Mouse (Mus musculus) cerebellum, adult 9-11 months (tissue): ENCODE results near the gene Aqp7.
A peak's percentile ranks its signal among the peaks of the same experiment; 100 is the strongest.

Source experiments
- DNase-seq: peaks from one replicate; pipeline ENCODE4 v3.0.0; 2022

Gene Aqp7

GRCm38 (mm10) chr4:41057361-41057760, 9.4 kb upstream of the Aqp7 start:
- DNase-seq, result peak; percentile 56

GRCm38 (mm10) chr4:41056742-41057332, 8.9 kb upstream of the Aqp7 start:
- DNase-seq, result no peak

DNA sequence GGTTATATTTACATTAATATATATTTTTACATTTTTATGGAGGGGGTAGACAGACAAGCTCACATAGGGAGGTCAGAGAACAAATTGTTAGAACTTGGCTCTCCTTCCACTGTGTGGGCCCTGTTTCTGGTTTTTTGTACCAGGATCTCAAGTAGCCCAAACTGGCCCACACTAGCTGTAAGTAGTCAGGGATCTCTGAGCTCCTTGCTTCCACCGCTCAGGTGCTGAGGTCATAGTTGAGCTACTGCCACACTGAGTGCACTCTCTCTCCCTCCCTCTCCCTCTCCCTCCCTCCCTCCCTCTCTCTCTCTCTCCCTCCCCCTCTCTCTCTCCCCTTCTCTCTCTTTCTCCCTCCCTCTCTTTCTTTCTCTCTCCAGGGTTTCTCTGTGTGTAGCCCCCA, 8.3 kb upstream of the Aqp7 start:
- no peak for DNase-seq

DNA sequence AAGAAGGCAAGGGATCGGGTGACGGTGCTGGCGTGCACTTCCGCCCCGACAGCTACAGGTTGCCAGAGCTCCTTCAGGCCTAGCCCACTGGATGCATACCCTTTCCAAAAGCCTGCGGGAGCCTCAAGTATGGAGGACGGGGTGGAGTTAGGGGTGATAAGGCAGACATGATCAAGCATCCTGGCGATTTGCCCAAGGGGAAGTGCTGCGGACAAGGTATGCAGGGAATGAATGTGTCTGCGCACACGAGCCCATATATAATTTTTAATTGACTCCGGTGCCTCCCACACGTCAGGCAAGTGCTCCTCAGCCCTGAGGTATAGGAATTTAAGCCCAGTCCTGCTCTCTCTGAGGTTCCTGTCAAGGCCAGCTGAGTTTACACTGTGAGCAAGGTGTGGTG, 7.2 kb upstream of the Aqp7 start:
- no peak for DNase-seq

DNA sequence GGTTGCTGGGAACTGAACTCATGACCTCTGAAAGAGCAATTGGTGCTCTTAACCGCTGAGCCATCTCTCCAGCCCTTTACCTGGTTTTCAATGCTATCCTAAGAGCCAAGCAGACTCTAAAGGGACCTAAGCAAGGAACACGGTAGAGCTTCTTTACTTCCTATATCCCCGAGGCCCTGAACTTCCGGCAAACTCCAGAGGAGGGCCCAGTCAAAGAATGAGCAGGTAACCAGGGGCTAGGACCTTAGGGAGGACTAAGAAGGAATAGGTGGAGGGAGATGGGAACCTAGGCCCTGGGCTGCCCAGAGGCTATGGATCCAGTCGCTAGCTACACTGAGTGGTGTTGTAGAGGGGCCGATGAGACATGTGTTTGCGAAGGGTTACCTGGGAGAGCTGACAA, 3.8 kb upstream of the Aqp7 start:
- no peak for DNase-seq

DNA sequence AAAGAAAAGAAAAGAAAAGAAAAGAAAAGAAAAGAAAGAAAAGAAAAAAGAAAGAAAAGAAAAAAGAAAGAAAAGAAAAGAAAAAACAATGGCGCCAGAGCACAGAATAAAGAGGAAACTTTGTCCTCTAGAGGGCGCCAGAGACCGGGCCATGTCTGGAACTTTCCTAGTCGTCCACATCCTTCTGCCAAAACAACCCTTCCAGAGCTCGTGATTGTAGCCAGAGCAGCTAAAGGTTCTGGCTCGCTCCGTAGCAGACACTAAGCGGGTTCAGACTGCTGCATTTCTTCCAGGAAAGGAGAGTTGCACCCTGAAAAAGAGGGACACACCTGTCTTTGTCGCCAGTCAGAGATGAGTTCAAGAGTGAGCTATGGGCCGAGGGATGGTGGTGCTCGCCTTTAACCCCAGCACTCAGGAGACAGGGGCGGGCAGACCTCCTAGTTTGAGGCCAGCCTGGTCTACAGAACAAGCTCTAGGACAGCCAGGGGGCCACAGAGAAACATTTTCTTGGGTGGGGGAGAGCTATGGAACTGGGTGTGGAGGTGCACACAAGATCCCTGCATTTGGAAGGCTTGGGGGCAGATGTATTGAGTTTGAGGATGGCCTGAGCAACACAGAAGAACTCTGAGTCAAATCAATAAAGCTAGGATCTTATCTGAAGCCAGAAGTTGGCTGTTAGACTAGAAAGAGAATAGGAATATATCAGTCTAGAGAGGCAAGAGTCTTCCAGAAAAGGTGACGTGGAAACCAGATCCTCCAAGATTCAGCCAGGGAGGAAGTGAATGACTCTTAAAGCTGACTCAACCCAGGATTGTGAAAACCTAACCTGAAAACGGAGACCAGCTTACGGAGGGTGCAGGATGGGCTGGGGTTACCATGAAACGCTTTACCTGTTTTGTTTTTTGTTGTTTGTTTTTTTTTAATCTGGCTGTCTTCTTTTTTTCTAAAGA, 3.1 kb upstream of the Aqp7 start:
- peak; percentile 76 for DNase-seq

GRCm38 (mm10) chr4:41048926-41049325, 987 bp upstream of the Aqp7 start:
- no peak for DNase-seq

- no peak for DNase-seq
These were observed 1.6 kb downstream of the Aqp7 start for GRCm38 (mm10) chr4:41046254-41046795.

- DNase-seq, result no peak
These were observed 2.7 kb downstream of the Aqp7 start for GRCm38 (mm10) chr4:41045288-41045687.

DNA sequence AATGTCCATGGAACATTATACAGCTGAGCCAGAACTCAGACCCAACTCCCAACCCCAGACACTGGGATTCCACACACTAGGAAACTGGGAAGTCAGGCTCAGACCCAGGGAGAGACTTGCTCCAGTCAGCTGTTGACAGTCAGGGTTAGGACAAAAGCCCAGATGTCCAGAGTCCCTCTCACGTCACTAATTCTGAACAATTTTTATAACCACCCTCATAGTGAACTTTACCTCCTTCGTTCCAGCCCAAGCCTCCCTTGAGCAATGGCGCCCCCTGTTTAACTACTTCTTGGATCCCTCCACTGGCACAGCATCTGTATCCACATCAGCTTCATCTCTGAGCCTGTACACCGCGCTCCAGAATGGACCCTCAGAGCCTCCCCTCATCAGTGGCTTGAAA, 4.0 kb downstream of the Aqp7 start:
- DNase-seq, result no peak

GRCm38 (mm10) chr4:41042880-41043279, 5.1 kb downstream of the Aqp7 start:
- DNase-seq, result no peak

- no peak for DNase-seq
These were observed 7.0 kb downstream of the Aqp7 start for GRCm38 (mm10) chr4:41040983-41041382.

DNA sequence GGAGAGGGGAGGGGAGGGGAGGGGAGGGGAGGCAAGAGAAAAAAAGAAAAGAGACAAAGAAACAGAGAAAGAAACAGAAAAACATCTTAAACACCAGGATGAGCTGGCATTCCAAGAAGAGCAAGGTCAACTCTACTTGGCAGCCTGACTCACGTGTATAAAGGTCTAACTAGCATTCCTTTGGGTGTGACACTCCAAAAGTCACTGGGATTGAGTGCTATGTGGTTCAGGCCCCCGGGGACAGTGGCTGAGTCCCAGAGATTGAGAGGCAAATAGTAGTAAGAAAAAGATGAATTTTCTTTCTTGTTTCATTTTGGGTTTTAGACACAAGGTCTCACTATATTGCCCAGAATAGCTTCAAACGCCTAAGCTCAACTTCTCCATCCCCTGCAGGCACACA, 10.0 kb downstream of the Aqp7 start:
- DNase-seq, result no peak

GRCm38 (mm10) chr4:41031242-41031641, 16.7 kb downstream of the Aqp7 start:
- no peak for DNase-seq

- no peak for DNase-seq
These were observed 18.6 kb downstream of the Aqp7 start for GRCm38 (mm10) chr4:41029372-41029771.

- DNase-seq, result no peak
These were observed 19.7 kb downstream of the Aqp7 start for GRCm38 (mm10) chr4:41028272-41028671.

DNA sequence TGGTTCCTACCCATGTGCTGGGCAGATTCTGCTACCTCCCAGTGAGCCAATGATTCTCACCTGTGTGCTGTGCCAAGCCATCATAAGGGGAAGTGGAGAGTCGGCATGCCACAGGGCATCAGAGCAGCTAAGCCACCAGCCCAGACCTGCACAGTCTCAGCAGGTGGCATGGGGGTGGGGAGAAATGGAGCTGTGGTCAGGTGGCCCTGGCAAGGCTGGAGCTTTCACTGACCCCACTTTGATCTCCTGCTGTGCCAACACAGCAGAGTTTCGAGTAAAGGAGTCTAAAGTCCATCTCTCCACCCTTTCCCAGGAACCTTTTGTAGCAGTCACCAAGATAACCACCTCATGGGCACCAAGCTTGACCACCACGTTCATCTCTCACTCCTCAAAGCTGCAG, 20.1 kb downstream of the Aqp7 start:
- no peak for DNase-seq

DNA sequence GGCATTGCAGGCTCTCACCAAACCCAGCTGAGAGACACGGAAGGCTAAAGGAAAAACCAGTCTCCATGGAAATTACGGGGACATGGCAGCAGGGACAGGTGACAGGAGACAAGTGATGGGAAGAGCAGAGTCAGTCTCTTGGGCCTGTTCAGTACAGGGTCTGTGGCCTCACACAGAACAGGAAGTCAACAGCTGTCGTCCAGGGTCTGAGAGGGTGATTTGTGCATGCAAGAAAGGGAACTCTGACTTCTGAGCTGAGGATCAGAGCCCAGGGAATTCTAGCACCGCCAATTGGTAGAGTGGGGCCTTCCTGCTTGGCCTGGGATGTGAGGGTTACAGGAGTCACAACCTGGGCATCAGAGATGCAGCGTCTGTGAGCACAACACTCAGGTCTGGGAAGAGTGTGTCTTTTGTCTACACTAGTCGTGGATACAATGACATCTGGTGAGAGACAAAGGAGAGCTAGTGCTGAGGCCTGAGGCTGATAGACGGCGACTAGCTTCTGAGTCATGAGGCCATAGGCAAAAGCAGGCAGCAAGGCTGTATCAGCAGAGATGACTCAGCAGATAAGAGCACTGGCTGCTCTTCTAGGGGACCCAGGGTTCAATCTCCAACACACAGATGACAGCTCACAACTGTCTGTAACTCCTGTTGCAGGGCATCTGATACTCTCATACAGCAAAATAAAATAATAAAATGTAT, 21.7 kb downstream of the Aqp7 start:
- DNase-seq, result no peak

DNA sequence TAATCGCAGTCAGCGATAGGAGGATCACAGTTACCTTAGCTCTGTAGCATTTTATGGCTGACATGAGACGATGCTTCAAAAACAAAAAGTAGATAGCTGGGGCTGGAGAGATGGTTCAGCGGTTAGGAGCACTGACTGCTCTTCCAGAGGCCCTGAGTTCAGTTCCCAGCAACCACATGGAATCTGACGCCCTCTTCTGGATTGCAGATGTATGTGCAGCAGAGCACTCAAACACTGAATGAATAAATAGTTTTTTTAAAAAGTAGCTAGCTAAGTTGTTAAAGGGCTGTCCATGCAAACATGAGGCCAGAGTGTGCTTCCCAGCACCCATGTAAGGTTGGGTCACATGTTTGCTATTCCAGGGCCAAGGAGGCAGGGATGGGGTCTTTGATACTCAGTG, 26.8 kb downstream of the Aqp7 start:
- DNase-seq, result no peak

GRCm38 (mm10) chr4:41015798-41016197, 32.1 kb downstream of the Aqp7 start:
- DNase-seq, result no peak

GRCm38 (mm10) chr4:41013351-41013750, 34.6 kb downstream of the Aqp7 start:
- DNase-seq, result no peak

DNA sequence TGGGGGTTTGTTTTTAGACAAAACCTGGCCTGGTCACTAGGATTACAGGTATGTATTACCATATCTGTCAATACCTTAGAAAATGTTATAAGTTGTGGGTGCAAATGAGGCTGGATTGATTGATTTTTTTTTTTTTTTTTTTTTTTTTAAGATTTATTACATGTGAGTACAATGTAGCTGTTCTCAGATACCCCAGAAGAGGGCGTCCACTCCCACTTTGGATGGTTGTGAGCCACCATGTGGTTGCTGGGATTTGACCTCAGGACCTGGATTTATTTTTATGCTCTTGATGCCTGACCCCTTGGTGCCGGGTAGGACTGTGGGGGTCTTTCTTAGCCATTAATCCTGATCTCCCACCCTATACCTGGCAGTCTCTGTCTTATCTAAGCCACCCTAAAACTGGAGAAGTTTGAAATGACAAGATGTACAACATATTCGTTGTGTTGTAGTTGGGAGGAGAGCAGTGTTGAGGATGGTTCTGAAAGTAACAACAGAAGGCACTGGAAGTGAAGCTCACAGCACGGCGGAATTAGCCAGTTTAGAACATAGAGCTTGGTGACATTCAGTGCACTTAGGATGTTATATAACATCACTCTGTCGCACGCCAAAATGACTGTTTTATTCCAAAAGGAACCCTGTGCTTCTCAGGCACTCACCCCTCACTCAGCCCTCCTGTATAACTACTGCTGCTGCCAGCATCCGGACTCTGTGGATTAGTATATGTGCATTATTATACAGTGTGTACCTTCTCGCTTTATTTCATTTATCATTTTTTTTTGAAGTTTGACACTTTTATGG, 46.9 kb downstream of the Aqp7 start:
- DNase-seq, result no peak

DNA sequence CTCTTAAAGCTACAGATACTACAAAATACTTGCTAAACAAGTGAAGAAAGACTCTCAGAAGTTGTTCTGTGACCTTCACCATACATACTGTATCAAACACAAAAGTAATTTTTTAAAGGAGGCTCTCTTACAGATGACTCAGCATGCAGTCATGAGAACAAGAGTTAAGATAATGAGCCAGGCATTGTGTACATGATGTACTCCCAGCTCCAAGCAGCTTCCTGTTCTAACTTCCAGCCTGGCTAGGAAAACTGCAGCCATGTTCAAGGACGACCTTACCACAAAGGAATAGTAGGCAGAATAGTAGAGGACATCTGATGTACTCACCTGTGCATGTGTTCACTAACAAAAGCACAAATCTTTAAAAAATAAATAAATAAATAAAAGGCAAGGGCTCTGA, 47.7 kb downstream of the Aqp7 start:
- no peak for DNase-seq
